Mouse (Mus musculus): ENCODE measurements around the gene Gtsf1. TPM values are rescaled to one million over a fixed set of nuclear protein-coding genes. Genes with fewer than 3 reads are reported as not detected.

Gtsf1 gene
- polyA plus RNA-seq, 1 experiment from 2014 or later = not detected

GRCm38 (mm10) chr15:103372461-103372860 is 57.8 kb downstream of the Gtsf1 start:
- no peaks in the 10 kb centered on the region for H3K9me3 ChIP-seq
- no peaks in the 10 kb centered on the region for H3K4me1 ChIP-seq
- H3K27me3 ChIP-seq (replicated peaks) = 0 out of 2 replicates have a peak, but pooled peaks cover 6% of the 10 kb centered on the region
- H3K4me2 ChIP-seq (replicated peaks) = no peak overlapping the region
- no peak for ATAC-seq (ENCODE audit: low FRiP score, low read depth)
- H3K36me3 ChIP-seq = no peaks in the 10 kb centered on the region
- no peak overlapping the region for H3K4me3 ChIP-seq
- H3K9ac ChIP-seq = no peak overlapping the region
- H3K27ac ChIP-seq = no peak overlapping the region

- H3K36me3 ChIP-seq = no peaks in the 10 kb centered on the region
- 0 out of 2 replicates have a peak, but pooled peaks cover 11% of the 10 kb centered on the region for H3K27me3 ChIP-seq (replicated peaks)
- H3K27ac ChIP-seq = no peak overlapping the region
- H3K4me1 ChIP-seq = 0 out of 2 replicates have a peak, but pooled peaks cover 2% of the 10 kb centered on the region
- H3K4me2 ChIP-seq (replicated peaks) = no peak overlapping the region
- no peak overlapping the region for H3K9ac ChIP-seq
- H3K4me3 ChIP-seq = no peak overlapping the region
- WGBS = 92% methylated on average over 1 of the region's 1 CpGs
- H3K9me3 ChIP-seq = no peaks in the 10 kb centered on the region
- no peak for ATAC-seq (ENCODE audit: low FRiP score, low read depth)
Measured at GRCm38 (mm10) chr15:103371741-103372140, 58.5 kb downstream of the Gtsf1 start.

GRCm38 (mm10) chr15:103371208-103371607 is 59.1 kb downstream of the Gtsf1 start:
- no peak overlapping the region for H3K4me2 ChIP-seq (replicated peaks)
- ATAC-seq (ENCODE audit: low FRiP score, low read depth) = no peak
- no peak overlapping the region for H3K9ac ChIP-seq
- H3K4me3 ChIP-seq = no peak overlapping the region
- 40% methylated on average over 2 of the region's 2 CpGs for WGBS
- no peaks in the 10 kb centered on the region for H3K9me3 ChIP-seq
- H3K4me1 ChIP-seq = peaks cover 7% of the 10 kb centered on the region
- no peaks in the 10 kb centered on the region for H3K36me3 ChIP-seq
- H3K27me3 ChIP-seq (replicated peaks) = peaks cover 16% of the 10 kb centered on the region
- H3K27ac ChIP-seq = no peak overlapping the region

- no peak overlapping the region for H3K4me2 ChIP-seq (replicated peaks)
- no peaks in the 10 kb centered on the region for H3K36me3 ChIP-seq
- H3K9ac ChIP-seq = no peak overlapping the region
- ATAC-seq (ENCODE audit: low FRiP score, low read depth) = no peak
- peaks cover 13% of the 10 kb centered on the region for H3K4me1 ChIP-seq
- no peak overlapping the region for H3K4me3 ChIP-seq
- H3K27me3 ChIP-seq (replicated peaks) = peaks cover 18% of the 10 kb centered on the region
- no peaks in the 10 kb centered on the region for H3K9me3 ChIP-seq
- WGBS = 59% methylated on average over 4 of the region's 4 CpGs
- no peak overlapping the region for H3K27ac ChIP-seq
Measured at GRCm38 (mm10) chr15:103370462-103370861, 59.8 kb downstream of the Gtsf1 start.

GRCm38 (mm10) chr15:103369123-103369522 is 61.1 kb downstream of the Gtsf1 start:
- H3K9ac ChIP-seq = no peak overlapping the region
- 70% methylated on average over 1 of the region's 1 CpGs for WGBS
- no peak for ATAC-seq (ENCODE audit: low FRiP score, low read depth)
- no peak overlapping the region for H3K4me2 ChIP-seq (replicated peaks)
- H3K4me3 ChIP-seq = no peak overlapping the region
- no peak overlapping the region for H3K27ac ChIP-seq
- no peaks in the 10 kb centered on the region for H3K36me3 ChIP-seq
- peaks cover 18% of the 10 kb centered on the region for H3K27me3 ChIP-seq (replicated peaks)
- H3K4me1 ChIP-seq = peaks cover 13% of the 10 kb centered on the region
- no peaks in the 10 kb centered on the region for H3K9me3 ChIP-seq

GRCm38 (mm10) chr15:103368179-103368940 is 61.9 kb downstream of the Gtsf1 start:
- WGBS = 86% methylated on average over 4 of the region's 4 CpGs
- H3K36me3 ChIP-seq = no peaks in the 10 kb centered on the region
- no peak overlapping the region for H3K9ac ChIP-seq
- no peak overlapping the region for H3K4me2 ChIP-seq (replicated peaks)
- peaks cover 13% of the 10 kb centered on the region for H3K4me1 ChIP-seq
- no peaks in the 10 kb centered on the region for H3K9me3 ChIP-seq
- ATAC-seq (ENCODE audit: low FRiP score, low read depth) = no peak
- no peak overlapping the region for H3K27ac ChIP-seq
- peaks cover 18% of the 10 kb centered on the region for H3K27me3 ChIP-seq (replicated peaks)
- H3K4me3 ChIP-seq = no peak overlapping the region

GRCm38 (mm10) chr15:103366376-103367149 is 63.7 kb downstream of the Gtsf1 start, which contains the start of gene Itga5:
TSS of gene Itga5 (minus strand) at chr15:103366763.
- peak within 1 kb of the TSS; percentile 96 for H3K4me2 ChIP-seq (replicated peaks)
- H3K4me1 ChIP-seq = peaks cover 13% of the 10 kb centered on the region
- under 1% methylated on average over 49 of the region's 51 CpGs for WGBS
- H3K9ac ChIP-seq = peak within 1 kb of the TSS; percentile 74
- no peak within 1 kb of the TSS for H3K27ac ChIP-seq
- ATAC-seq (ENCODE audit: low FRiP score, low read depth) = peak; percentile 71
- no peaks in the 10 kb centered on the region for H3K36me3 ChIP-seq
- H3K9me3 ChIP-seq = no peaks in the 10 kb centered on the region
- H3K27me3 ChIP-seq (replicated peaks) = peaks cover 18% of the 10 kb centered on the region
- peak within 1 kb of the TSS; percentile 60 for H3K4me3 ChIP-seq

- peak overlapping the region; percentile 60 for H3K4me3 ChIP-seq
- H3K4me1 ChIP-seq = peaks cover 13% of the 10 kb centered on the region
- H3K36me3 ChIP-seq = no peaks in the 10 kb centered on the region
- WGBS = under 1% methylated on average over 51 of the region's 51 CpGs
- H3K27me3 ChIP-seq (replicated peaks) = peaks cover 18% of the 10 kb centered on the region
- peak overlapping the region; percentile 74 for H3K9ac ChIP-seq
- H3K27ac ChIP-seq = no peak overlapping the region
- ATAC-seq (ENCODE audit: low FRiP score, low read depth) = peak; percentile 54
- H3K9me3 ChIP-seq = no peaks in the 10 kb centered on the region
- peak overlapping the region; percentile 96 for H3K4me2 ChIP-seq (replicated peaks)
Measured at GRCm38 (mm10) chr15:103365471-103366375, 64.5 kb downstream of the Gtsf1 start.

- Histone ChIP-seq H3K4me2 (replicated peaks) (peak overlapping the region; percentile 96), H3K27ac (no peak overlapping the region), H3K9ac (no peak overlapping the region), H3K4me1 (peaks cover 13% of the 10 kb centered on the region), H3K9me3 (no peaks in the 10 kb centered on the region), H3K4me3 (no peak overlapping the region), H3K27me3 (replicated peaks) (peaks cover 18% of the 10 kb centered on the region), H3K36me3 (no peaks in the 10 kb centered on the region)
- 50% methylated on average over 4 of the region's 4 CpGs for WGBS
- no peak for ATAC-seq (ENCODE audit: low FRiP score, low read depth)
Measured at GRCm38 (mm10) chr15:103364761-103365160, 65.5 kb downstream of the Gtsf1 start.

- no peak for ATAC-seq (ENCODE audit: low FRiP score, low read depth)
- H3K4me2 ChIP-seq (replicated peaks) = no peak overlapping the region
- H3K4me1 ChIP-seq = peaks cover 15% of the 10 kb centered on the region
- no peak overlapping the region for H3K27ac ChIP-seq
- H3K9me3 ChIP-seq = no peaks in the 10 kb centered on the region
- H3K9ac ChIP-seq = no peak overlapping the region
- H3K27me3 ChIP-seq (replicated peaks) = peaks cover 18% of the 10 kb centered on the region
- H3K4me3 ChIP-seq = no peak overlapping the region
- 68% methylated on average over 1 of the region's 1 CpGs for whole genome bisulfite sequencing
- H3K36me3 ChIP-seq = no peaks in the 10 kb centered on the region
Measured at GRCm38 (mm10) chr15:103363809-103364208, 66.5 kb downstream of the Gtsf1 start.

- H3K27ac ChIP-seq = no peak overlapping the region
- WGBS = 85% methylated on average over 3 of the region's 3 CpGs
- H3K4me2 ChIP-seq (replicated peaks) = no peak overlapping the region
- H3K9me3 ChIP-seq = no peaks in the 10 kb centered on the region
- H3K27me3 ChIP-seq (replicated peaks) = peaks cover 14% of the 10 kb centered on the region
- no peak overlapping the region for H3K9ac ChIP-seq
- no peak for ATAC-seq (ENCODE audit: low FRiP score, low read depth)
- peaks cover 18% of the 10 kb centered on the region for H3K4me1 ChIP-seq
- H3K4me3 ChIP-seq = no peak overlapping the region
- no peaks in the 10 kb centered on the region for H3K36me3 ChIP-seq
Measured at GRCm38 (mm10) chr15:103362950-103363349, 67.3 kb downstream of the Gtsf1 start.

GRCm38 (mm10) chr15:103362333-103362732 is 67.9 kb downstream of the Gtsf1 start:
- 93% methylated on average over 6 of the region's 7 CpGs for WGBS

More at GRCm38 (mm10) chr15:103362333-103362732, 67.9 kb downstream of the Gtsf1 start:
- Histone ChIP-seq H3K9ac (no peak overlapping the region), H3K9me3 (no peaks in the 10 kb centered on the region), H3K4me2 (replicated peaks) (no peak overlapping the region), H3K27me3 (replicated peaks) (peaks cover 12% of the 10 kb centered on the region), H3K27ac (no peak overlapping the region), H3K36me3 (no peaks in the 10 kb centered on the region), H3K4me3 (no peak overlapping the region), H3K4me1 (peaks cover 18% of the 10 kb centered on the region)
- ATAC-seq (ENCODE audit: low FRiP score, low read depth) = no peak
